Mouse (Mus musculus) liver, embryonic 15.5 days (tissue): ENCODE measurements around the gene Ppif. TPM values are rescaled to one million over a fixed set of nuclear protein-coding genes. Genes with fewer than 3 reads are reported as not detected.
A peak's percentile ranks its signal among the peaks of the same experiment; 100 is the strongest.

ENCODE experiments used
- ATAC-seq: fragments of 200-750 bp; cut with Nextera tagmentation; 2 replicates; pipeline ENCODE4 v1.8.0; 2017; ENCODE audit warnings: moderate number of reproducible peaks, mild to moderate bottlenecking, moderate library complexity; ENCODE audit not compliant: insufficient read depth
- H3K27ac ChIP-seq: fragments of 300-500 bp; sonication (generic); replicated peaks from 2 replicates; pipeline ENCODE4 v1.5.1; 2015; ENCODE audit warnings: mild to moderate bottlenecking, inconsistent platforms
- H3K27me3 ChIP-seq: fragments of 300-500 bp; sonication (generic); 2 replicates; pipeline ENCODE4 v1.6.1; 2015; ENCODE audit warnings: mild to moderate bottlenecking, inconsistent platforms
- H3K36me3 ChIP-seq: fragments of 300-500 bp; sonication (generic); replicated peaks from 2 replicates; pipeline ENCODE4 v1.6.1; 2015; ENCODE audit warnings: moderate library complexity, mild to moderate bottlenecking, inconsistent platforms
- H3K4me1 ChIP-seq: fragments of 300-500 bp; sonication (generic); replicated peaks from 2 replicates; pipeline ENCODE4 v1.6.1; 2015; ENCODE audit warnings: inconsistent platforms
- H3K4me2 ChIP-seq: fragments of 300-500 bp; sonication (generic); 2 replicates; pipeline ENCODE4 v1.6.1; 2015; ENCODE audit warnings: moderate library complexity, mild to moderate bottlenecking, inconsistent platforms
- H3K4me3 ChIP-seq: fragments of 300-500 bp; sonication (generic); replicated peaks from 2 replicates; pipeline ENCODE4 v1.5.1; 2015; ENCODE audit warnings: mild to moderate bottlenecking, inconsistent platforms
- H3K9ac ChIP-seq: fragments of 300-500 bp; sonication (generic); 2 replicates; pipeline ENCODE4 v1.6.1; 2015; ENCODE audit warnings: moderate library complexity, mild to moderate bottlenecking, inconsistent platforms
- H3K9me3 ChIP-seq: fragments of 300-500 bp; sonication (generic); replicated peaks from 2 replicates; pipeline ENCODE4 v1.6.1; 2016; ENCODE audit warnings: inconsistent platforms
- WGBS: fragments of 180-500 bp; shearing (Covaris S2); methylation state at CpG from one replicate; pipeline ENCODE4 v1.1.7; 2015; ENCODE audit warnings: mixed read lengths; ENCODE audit not compliant: insufficient replicate concordance; 5-methylcytosine and 5-hydroxymethylcytosine counted together
- polyA plus RNA-seq: library from polyadenylated mRNA; unstranded; fragments of >200 nt; fragmentation: Nextera tagmentation; extraction: Ambion mirVana; gene quantifications from 2 replicates; pipeline ENCODE4 v1.2.1, GENCODE M21; 2015

Gene Ppif
- polyA plus RNA-seq, 1 experiment from 2014 or later: 26.8 TPM

- ATAC-seq: peak; percentile 29; the same call in 1 of the 2 replicates
These were observed 44.6 kb downstream of the Ppif start for GRCm38 (mm10) chr14:25738591-25739001.

GRCm38 (mm10) chr14:25739957-25740565, 46.1 kb downstream of the Ppif start:
- 71% methylated on average over 4 of the region's 4 CpGs for WGBS
- no peak overlapping the region for H3K27ac ChIP-seq
- H3K4me2 ChIP-seq: no peak overlapping the region
- no peaks in the 10 kb centered on the region for H3K9me3 ChIP-seq
- H3K27me3 ChIP-seq: no peaks in the 10 kb centered on the region
- no peak overlapping the region for H3K9ac ChIP-seq
- no peak for ATAC-seq
- H3K4me3 ChIP-seq: no peak overlapping the region
- H3K4me1 ChIP-seq: peaks cover 14% of the 10 kb centered on the region
- H3K36me3 ChIP-seq: 0 out of 2 replicates have a peak, but pooled peaks cover 5% of the 10 kb centered on the region

More at GRCm38 (mm10) chr14:25738591-25739001, 44.6 kb downstream of the Ppif start:
- Histone ChIP-seq H3K9me3 (no peaks in the 10 kb centered on the region), H3K4me1 (peaks cover 14% of the 10 kb centered on the region; the same call in 1 of the 2 replicates), H3K4me3 (no peak overlapping the region), H3K9ac (no peak overlapping the region), H3K36me3 (0 out of 2 replicates have a peak, but pooled peaks cover 5% of the 10 kb centered on the region), H3K4me2 (no peak overlapping the region), H3K27me3 (no peaks in the 10 kb centered on the region), H3K27ac (no peak overlapping the region)
- 69% methylated on average over 14 of the region's 14 CpGs for WGBS

- Histone ChIP-seq H3K4me3 (no peak overlapping the region), H3K4me2 (no peak overlapping the region), H3K9me3 (no peaks in the 10 kb centered on the region), H3K27me3 (no peaks in the 10 kb centered on the region), H3K27ac (no peak overlapping the region), H3K4me1 (peaks cover 23% of the 10 kb centered on the region), H3K9ac (no peak overlapping the region), H3K36me3 (0 out of 2 replicates have a peak, but pooled peaks cover 5% of the 10 kb centered on the region)
- ATAC-seq: no peak
- WGBS: 51% methylated on average over 3 of the region's 3 CpGs
These were observed 47.3 kb downstream of the Ppif start for GRCm38 (mm10) chr14:25741211-25741610.

DNA sequence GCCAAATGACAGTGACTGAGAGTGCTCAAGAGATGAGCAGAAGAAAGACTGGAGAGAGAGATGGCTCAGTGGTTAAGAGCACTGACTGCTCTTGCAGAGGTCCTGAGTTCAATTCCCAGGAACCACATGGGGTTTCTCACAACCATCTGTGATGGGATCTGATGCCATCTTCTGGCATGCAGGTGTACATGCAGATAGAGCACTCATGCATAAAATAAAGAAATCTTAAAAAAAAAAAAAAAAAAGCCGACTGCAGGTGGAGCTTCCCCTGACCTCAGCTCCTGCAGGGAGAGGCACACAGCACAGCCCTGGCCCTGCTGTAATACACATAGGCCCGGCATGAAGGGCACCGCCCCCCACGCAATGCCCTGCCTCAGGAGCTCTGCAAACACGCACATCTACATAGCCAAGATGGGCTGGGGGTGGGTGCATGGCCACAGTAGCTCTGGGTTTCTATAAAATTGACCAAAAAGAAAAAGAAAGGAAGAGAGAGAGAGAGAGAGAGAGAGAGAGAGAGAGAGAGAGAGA, 48.0 kb downstream of the Ppif start:
- no peak for ATAC-seq
- Histone ChIP-seq H3K9me3 (no peaks in the 10 kb centered on the region), H3K4me2 (no peak overlapping the region), H3K4me1 (peaks cover 23% of the 10 kb centered on the region), H3K27me3 (no peaks in the 10 kb centered on the region), H3K4me3 (no peak overlapping the region), H3K36me3 (0 out of 2 replicates have a peak, but pooled peaks cover 5% of the 10 kb centered on the region), H3K27ac (no peak overlapping the region), H3K9ac (no peak overlapping the region)
- 41% methylated on average over 5 of the region's 5 CpGs for WGBS

- no peak overlapping the region for H3K4me3 ChIP-seq
- no peak overlapping the region for H3K9ac ChIP-seq
- H3K36me3 ChIP-seq: no peaks in the 10 kb centered on the region
- no peak for ATAC-seq
- no peaks in the 10 kb centered on the region for H3K9me3 ChIP-seq
- peaks cover 23% of the 10 kb centered on the region for H3K4me1 ChIP-seq
- WGBS: 64% methylated on average over 5 of the region's 5 CpGs
- H3K27me3 ChIP-seq: no peaks in the 10 kb centered on the region
- no peak overlapping the region for H3K27ac ChIP-seq
- no peak overlapping the region for H3K4me2 ChIP-seq
These were observed 49.0 kb downstream of the Ppif start for GRCm38 (mm10) chr14:25742943-25743342.

GRCm38 (mm10) chr14:25745365-25746184, 51.6 kb downstream of the Ppif start:
- no peak overlapping the region for H3K4me3 ChIP-seq
- peak; percentile 66 for ATAC-seq
- peaks cover 32% of the 10 kb centered on the region for H3K4me1 ChIP-seq
- peak overlapping the region; percentile 75 for H3K27ac ChIP-seq
- H3K27me3 ChIP-seq: no peaks in the 10 kb centered on the region
- no peak overlapping the region for H3K4me2 ChIP-seq
- no peaks in the 10 kb centered on the region for H3K9me3 ChIP-seq
- no peak overlapping the region for H3K9ac ChIP-seq
- H3K36me3 ChIP-seq: no peaks in the 10 kb centered on the region
- 18% methylated on average over 11 of the region's 11 CpGs for WGBS

DNA sequence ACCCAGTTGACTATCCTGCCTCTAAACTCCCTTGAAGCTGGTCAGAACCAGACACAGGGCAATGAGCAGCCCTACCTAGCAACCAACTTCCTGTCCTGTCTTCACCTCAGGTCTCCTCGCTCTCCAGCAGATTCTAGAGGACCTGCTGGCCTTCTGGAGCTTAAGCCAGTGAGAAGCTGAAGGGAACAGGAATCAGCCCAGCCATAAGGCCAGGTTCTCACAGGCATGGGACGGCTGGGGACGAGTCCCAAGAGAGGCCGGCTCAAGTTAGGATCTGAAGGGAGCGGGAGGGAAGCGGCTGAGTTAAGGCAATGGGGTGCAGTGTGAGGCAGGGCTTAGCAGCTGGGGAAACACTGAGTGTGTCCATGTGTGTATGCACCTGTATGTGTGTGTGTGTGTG, 52.4 kb downstream of the Ppif start:
- no peak for ATAC-seq
- H3K27ac ChIP-seq: no peak overlapping the region
- WGBS: 84% methylated on average over 6 of the region's 6 CpGs

GRCm38 (mm10) chr14:25746971-25747945, 53.3 kb downstream of the Ppif start:
- WGBS: 62% methylated on average over 21 of the region's 21 CpGs
- no peak overlapping the region for H3K27ac ChIP-seq
- H3K4me1 ChIP-seq: peaks cover 32% of the 10 kb centered on the region
- no peaks in the 10 kb centered on the region for H3K36me3 ChIP-seq
- H3K9me3 ChIP-seq: no peaks in the 10 kb centered on the region
- H3K4me2 ChIP-seq: no peak overlapping the region
- H3K9ac ChIP-seq: no peak overlapping the region
- no peak overlapping the region for H3K4me3 ChIP-seq
- no peaks in the 10 kb centered on the region for H3K27me3 ChIP-seq
- ATAC-seq: no peak

More for the DNA sequence above, 52.4 kb downstream of the Ppif start:
- Histone ChIP-seq H3K4me3 (no peak overlapping the region), H3K9me3 (no peaks in the 10 kb centered on the region), H3K4me1 (peaks cover 32% of the 10 kb centered on the region), H3K9ac (no peak overlapping the region), H3K27me3 (no peaks in the 10 kb centered on the region), H3K36me3 (no peaks in the 10 kb centered on the region), H3K4me2 (no peak overlapping the region)

- Histone ChIP-seq H3K4me2 (no peak overlapping the region), H3K27ac (no peak overlapping the region), H3K9me3 (no peaks in the 10 kb centered on the region), H3K27me3 (no peaks in the 10 kb centered on the region), H3K4me1 (peaks cover 32% of the 10 kb centered on the region), H3K36me3 (no peaks in the 10 kb centered on the region), H3K4me3 (no peak overlapping the region), H3K9ac (no peak overlapping the region)
- no peak for ATAC-seq
- 62% methylated on average over 7 of the region's 7 CpGs for WGBS
These were observed 54.2 kb downstream of the Ppif start for GRCm38 (mm10) chr14:25747996-25748756.
